Mouse (Mus musculus) bone marrow macrophage, adult 2 months (primary cell): Measurements from ENCODE around the gene Acvrl1.

ENCODE experiments used
- CTCF ChIP-seq: IDR thresholded peaks from 2 replicates; pipeline ENCODE4 v1.5.1; 2012; ENCODE audit warnings: low read depth, mild to moderate bottlenecking, low read length, moderate library complexity
- POLR2A ChIP-seq: IDR thresholded peaks from 2 replicates; pipeline ENCODE4 v1.6.1; 2012; ENCODE audit warnings: mild to moderate bottlenecking, low read depth, low read length, borderline replicate concordance

GRCm38 (mm10) chr15:101161534-101161933 is 33.2 kb downstream of the Acvrl1 start:
- TF ChIP-seq CTCF (no peak), POLR2A (no peak)
